Mouse (Mus musculus) stomach, postnatal 0 days (tissue): ENCODE data around the gene Ndufs8.

Experiments used
- CTCF ChIP-seq: IDR thresholded peaks from 2 replicates; pipeline ENCODE4 v1.5.1; 2016; ENCODE audit warnings: antibody characterized with exemption, low read depth, mild to moderate bottlenecking, moderate library complexity
- EP300 ChIP-seq: optimal IDR thresholded peaks from 2 replicates; pipeline ENCODE3; 2016; ENCODE audit warnings: antibody characterized with exemption

DNA sequence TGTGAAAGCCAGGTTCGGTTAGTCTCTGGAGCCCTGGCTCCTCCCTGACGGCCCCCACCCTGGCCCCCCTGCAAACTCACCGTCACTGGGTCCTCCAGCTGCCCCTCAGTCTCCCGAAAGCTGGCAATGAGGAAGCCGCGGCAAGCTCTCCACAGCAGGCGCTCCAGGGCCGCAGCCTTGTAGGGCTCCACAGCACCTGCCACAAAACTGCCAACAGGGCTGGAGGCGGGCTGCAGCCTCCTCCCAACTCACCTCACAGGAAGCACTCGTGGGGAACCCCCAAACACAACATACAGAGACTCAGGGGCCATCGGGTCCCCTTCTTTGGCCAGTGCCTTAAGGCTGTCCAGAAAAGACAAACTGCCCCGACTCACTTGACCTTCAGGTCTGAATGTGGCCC lies 9.6 kb downstream of the Ndufs8 start:
- TF ChIP-seq EP300 (no peak), CTCF (no peak)
